Mouse (Mus musculus): ENCODE data around the gene Hpn.

Gene Hpn

GRCm38 (mm10) chr7:31109091-31109490 lies 6.0 kb downstream of the Hpn start:
- DNase-seq, result peak; percentile 81

GRCm38 (mm10) chr7:31107781-31108180 lies 7.3 kb downstream of the Hpn start:
- DNase-seq, result peak; percentile 89

- DNase-seq, result no peak
Observed at GRCm38 (mm10) chr7:31106166-31106565, 8.9 kb downstream of the Hpn start.

DNA sequence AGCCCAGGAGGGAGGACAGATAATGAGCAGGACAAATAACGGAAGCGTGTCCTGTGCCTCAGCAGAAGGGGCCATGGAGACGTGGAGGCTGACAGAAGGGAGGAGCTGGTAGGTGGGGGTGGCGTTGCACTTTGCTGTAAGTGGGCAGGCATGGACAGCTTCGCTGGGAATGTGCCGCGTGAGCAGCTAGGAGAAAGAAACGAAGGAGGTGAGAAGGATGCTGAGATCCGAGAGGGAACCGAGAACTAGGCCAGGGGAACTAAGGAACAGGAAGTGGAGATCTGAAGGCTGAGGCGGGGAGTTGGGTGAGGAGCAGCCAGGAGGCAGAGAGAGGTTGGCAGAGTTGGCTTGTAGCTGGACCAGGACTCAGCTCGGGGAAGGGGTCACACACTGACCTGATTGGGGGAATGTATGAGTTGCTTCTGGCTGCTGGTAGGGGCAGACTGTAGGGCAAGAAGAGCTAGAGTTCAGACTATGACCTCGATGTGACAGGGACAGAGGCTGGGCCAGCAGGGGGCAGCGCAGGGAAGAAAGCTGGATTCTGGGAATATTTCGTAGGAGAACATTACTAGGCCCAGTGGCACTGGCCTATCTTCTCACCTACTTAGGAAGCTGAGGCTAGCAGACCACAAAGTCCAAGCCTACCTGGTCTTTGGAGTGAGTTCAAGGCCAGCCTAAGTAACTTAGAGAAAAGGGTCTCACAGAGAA lies 9.9 kb downstream of the Hpn start:
- DNase-seq, result peak; percentile 80

- no peak for DNase-seq
Observed at GRCm38 (mm10) chr7:31100786-31101185, 14.3 kb downstream of the Hpn start.

DNA sequence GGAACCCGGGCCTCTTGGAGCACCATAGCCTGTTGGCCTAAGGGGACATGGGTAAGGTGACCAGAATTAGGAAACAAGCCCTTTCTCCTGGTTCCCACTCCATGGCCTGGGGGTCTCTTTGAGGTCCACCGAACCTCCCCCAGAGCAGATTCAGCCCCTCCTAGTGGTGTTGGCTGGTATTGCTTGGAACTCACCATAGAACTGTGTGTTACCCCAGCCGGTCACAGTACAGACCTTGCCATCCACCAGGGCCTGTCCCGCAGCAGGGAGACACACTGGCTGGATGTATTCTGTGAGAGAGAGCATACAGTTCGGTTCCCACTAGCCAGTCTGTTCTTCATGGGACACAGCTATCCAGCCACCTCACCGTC lies 15.5 kb downstream of the Hpn start:
- no peak for DNase-seq

GRCm38 (mm10) chr7:31098697-31099611 lies 16.1 kb downstream of the Hpn start:
- no peak for DNase-seq

DNA sequence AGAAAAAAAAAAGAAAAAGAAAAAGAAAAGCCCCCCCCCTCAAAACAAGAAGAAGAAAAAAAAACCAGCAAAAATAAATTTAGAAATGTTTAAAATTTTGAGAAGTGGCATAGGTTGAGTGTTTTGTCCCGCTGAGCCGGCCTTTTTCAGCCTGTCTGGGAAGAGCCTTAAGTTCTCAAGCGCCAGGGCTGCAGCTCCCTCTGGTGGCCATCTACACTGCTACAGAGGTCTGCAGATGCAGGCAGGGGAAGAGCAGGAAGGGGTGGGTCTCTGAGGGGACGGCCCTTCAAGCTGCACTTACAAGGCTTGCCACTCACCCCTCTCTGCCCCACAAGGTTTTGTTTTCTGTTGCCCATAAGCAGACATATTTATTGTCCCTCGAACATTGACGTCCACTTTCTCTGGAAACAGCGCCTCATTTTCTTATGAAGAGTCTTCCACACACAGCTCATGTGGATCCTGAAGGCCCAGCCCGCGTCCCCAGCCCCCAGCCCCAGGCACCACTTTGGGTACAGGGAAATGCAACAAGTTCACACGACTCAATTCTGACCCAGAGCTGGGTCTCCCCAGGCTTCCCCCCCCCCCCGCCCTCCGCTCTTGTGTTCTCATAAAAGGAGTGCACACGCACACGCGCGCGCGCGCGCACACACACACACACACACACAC lies 17.4 kb downstream of the Hpn start:
- peak; percentile 93 for DNase-seq

GRCm38 (mm10) chr7:31096892-31097564 lies 18.1 kb downstream of the Hpn start:
- no peak for DNase-seq

- no peak for DNase-seq
Observed at GRCm38 (mm10) chr7:31094774-31095501, 20.2 kb downstream of the Hpn start.

DNA sequence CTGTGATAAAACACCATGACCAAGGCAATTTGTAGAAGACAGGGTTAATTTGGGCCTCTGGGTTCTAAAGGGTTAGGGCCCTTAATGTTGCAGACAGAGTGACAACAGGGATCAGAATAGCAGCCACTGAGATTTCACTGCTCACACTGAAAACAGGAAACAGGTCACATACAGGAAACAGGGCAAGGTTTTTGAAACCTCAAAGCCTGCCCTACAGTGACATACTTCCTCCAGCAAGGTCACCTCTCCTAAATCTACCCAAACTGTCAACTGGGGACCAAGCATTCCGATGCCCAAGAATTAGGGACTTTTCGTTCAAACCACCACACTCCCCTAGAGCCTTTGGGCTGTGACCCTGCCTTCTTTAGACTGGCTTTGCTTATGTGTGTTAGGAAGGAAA lies 25.4 kb downstream of the Hpn start:
- no peak for DNase-seq

- DNase-seq, result no peak
Observed at GRCm38 (mm10) chr7:31088206-31088605, 26.9 kb downstream of the Hpn start.

DNA sequence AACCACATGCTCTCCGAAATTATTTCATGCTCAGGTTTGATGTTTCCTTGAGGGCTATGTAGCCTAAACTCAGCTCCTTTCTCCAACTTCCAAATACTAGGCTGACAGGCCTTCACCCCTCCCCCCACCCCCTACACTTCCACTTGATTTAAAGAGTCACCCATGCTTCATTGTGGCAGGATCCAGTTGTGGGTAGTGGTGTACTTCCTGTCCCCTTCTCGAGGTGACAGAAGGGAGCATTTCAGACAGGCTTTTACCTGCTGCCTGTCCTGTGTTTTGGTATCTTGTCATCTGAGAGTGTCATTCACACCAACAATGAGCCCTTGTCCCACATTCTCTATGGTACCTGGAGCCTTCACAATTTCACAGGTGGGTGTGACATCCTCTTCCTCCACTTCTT lies 27.8 kb downstream of the Hpn start:
- DNase-seq, result no peak

DNA sequence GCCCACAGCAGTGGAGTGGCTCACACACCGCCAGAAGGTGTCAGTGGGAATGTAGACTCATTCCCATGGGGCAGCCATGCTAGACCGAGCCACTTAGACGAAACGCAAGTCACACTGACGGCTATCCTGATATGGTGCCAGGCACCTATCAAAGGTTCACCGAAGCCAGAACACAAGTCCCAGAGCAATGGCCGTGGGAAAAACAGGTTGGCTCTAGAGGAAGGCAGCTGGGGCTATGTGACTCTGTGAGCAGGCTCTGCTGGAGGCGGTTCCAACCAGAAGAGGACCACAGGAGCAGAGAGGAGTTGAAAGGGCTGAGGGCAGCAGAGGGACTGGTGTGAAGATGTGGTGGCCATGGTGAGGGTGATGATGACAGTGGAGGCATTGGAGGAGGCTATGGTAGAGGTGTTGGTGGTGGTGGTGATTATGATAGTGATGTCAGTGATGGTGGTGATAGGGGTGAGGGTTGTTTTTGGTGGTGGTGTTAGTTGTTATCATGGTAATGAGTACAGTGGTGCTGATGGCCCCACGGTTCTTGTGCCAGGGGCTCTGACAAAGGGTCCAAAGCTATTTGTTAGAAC lies 28.8 kb downstream of the Hpn start:
- DNase-seq, result no peak

GRCm38 (mm10) chr7:31085171-31085570 lies 29.9 kb downstream of the Hpn start:
- no peak for DNase-seq

GRCm38 (mm10) chr7:31084140-31084539 lies 30.9 kb downstream of the Hpn start:
- no peak for DNase-seq

DNA sequence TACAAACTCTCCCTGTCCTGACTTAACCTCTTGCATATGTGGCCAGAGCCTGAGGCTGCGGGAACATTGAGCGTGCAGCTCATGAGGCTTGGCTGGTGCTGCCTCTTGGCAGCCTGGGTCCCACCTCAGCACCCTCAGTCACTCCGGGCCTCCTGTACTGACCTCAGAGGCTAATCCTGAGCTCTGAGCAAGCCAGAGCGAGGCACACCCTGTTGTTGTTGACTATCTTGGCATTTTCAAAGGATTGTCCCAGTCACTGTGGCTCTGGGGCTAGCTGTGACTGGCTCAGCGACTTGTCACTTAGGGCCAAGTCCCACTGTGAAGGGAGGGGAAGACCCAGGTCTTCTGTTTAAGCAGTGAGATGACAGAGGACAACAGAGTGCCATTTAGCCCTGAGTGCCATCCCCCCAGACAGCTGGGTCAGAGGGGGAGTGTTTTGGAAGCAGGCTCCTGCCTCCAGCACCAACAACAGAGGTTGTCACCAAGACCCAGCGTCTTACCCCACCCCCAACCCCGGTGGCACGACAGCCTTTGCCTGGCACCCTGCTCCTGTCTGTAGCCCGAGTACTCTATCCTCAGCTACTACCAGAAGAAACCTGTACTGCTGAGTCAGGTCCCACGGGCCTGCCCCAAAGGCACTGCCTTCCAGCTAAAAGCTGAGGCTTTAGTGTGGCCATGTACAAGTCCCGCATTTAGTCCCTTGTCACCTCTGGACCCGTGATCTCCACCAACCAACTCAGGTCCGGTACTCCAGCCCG lies 32.1 kb downstream of the Hpn start:
- DNase-seq, result no peak

- no peak for DNase-seq
Observed at GRCm38 (mm10) chr7:31082106-31082505, 33.0 kb downstream of the Hpn start.

DNA sequence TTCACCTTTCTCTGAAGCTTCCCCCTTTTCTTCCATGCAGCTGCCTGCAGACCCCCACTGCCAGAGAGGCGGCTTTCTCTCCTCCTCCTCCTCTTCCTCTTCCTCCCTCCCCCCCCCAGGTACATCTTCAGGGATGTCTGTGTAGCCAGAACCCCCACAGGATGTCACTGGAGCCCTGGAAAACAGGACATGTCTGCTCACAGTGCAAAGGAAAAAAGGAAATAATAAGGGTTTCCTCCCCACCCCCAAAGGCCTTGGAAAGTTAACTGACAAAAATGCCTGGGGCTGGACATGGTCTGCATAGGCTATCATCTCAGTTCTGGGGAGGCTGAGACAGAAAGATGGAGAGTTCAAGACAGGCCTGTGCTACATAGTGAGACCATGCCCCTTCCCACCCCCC lies 34.0 kb downstream of the Hpn start:
- no peak for DNase-seq

GRCm38 (mm10) chr7:31080611-31081010 lies 34.5 kb downstream of the Hpn start:
- no peak for DNase-seq

DNA sequence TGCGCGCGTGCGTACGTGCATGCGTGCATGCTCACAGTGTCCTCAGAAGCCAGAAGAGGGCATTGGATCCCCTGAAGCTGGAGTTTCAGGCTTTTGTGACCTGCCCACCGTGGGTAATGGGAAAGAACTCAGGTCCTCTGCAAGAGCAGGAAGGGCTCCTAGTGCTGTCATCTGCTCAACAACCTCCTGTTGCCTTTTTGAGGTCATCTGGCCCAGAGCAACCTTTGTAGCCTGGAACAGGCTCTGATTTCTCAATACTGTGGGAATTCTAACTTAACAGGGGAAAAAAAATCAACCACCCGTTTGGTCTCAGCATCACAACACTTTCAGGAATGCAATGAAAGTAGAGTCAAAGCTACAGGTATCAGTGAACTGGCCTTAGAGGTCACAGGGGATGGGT lies 35.4 kb downstream of the Hpn start:
- no peak for DNase-seq

Measured in kidney, adult 9 months (tissue).